Mouse (Mus musculus) neural tube, embryonic 12.5 days (tissue): Measurements from ENCODE around the gene Eif4g1. TPM values are rescaled to one million over a fixed set of nuclear protein-coding genes. Genes with fewer than 3 reads are reported as not detected.

ENCODE experiments used
- ATAC-seq: fragments of 200-750 bp; cut with Nextera tagmentation; 2 replicates; pipeline ENCODE4 v1.8.0; 2017; ENCODE audit warnings: low read depth, mild to moderate bottlenecking, moderate TSS enrichment, moderate library complexity; ENCODE audit not compliant: low FRiP score
- H3K27ac ChIP-seq: fragments of 300-500 bp; sonication (generic); 2 replicates; pipeline ENCODE4 v1.5.1; 2016
- H3K27me3 ChIP-seq: fragments of 300-500 bp; sonication (generic); replicated peaks from 2 replicates; pipeline ENCODE4 v1.6.1; 2016; ENCODE audit warnings: mild to moderate bottlenecking
- H3K36me3 ChIP-seq: fragments of 300-500 bp; sonication (generic); 2 replicates; pipeline ENCODE4 v1.6.1; 2016; ENCODE audit warnings: mild to moderate bottlenecking
- H3K4me1 ChIP-seq: fragments of 300-500 bp; sonication (generic); 2 replicates; pipeline ENCODE4 v1.6.1; 2016
- H3K4me2 ChIP-seq: fragments of 300-500 bp; sonication (generic); replicated peaks from 2 replicates; pipeline ENCODE4 v1.6.1; 2016; ENCODE audit warnings: mild to moderate bottlenecking
- H3K4me3 ChIP-seq: fragments of 300-500 bp; sonication (generic); 2 replicates; pipeline ENCODE4 v1.5.1; 2016
- H3K9ac ChIP-seq: fragments of 300-500 bp; sonication (generic); 2 replicates; pipeline ENCODE4 v1.6.1; 2016; ENCODE audit warnings: mild to moderate bottlenecking
- H3K9me3 ChIP-seq: fragments of 300-500 bp; sonication (generic); 2 replicates; pipeline ENCODE4 v1.6.1; 2016; ENCODE audit warnings: mild to moderate bottlenecking
- WGBS: fragments of 180-500 bp; shearing (Covaris S2); methylation state at CpG from one replicate; pipeline ENCODE4 v1.1.7; 2016; 5-methylcytosine and 5-hydroxymethylcytosine counted together
- polyA plus RNA-seq: library from polyadenylated mRNA; unstranded; fragments of >200 nt; fragmentation: Nextera tagmentation; extraction: Ambion mirVana; gene quantifications from 2 replicates; pipeline ENCODE4 v1.2.1, GENCODE M21; 2016

The Eif4g1 gene
- polyA plus RNA-seq, 1 experiment from 2014 or later = 183 TPM

- ATAC-seq = no peak
- Histone ChIP-seq H3K4me1 (peaks cover 23% of the 10 kb centered on the region), H3K36me3 (peaks cover 48% of the 10 kb centered on the region), H3K9me3 (no peaks in the 10 kb centered on the region), H3K27me3 (no peaks in the 10 kb centered on the region), H3K27ac (no peak overlapping the region), H3K9ac (no peak overlapping the region), H3K4me2 (no peak overlapping the region), H3K4me3 (no peak overlapping the region)
- 82% methylated on average over 9 of the region's 9 CpGs for WGBS
Observed at GRCm38 (mm10) chr16:20712190-20712589, 44.1 kb downstream of the Eif4g1 start.

- H3K9ac ChIP-seq = 0 out of 2 replicates have a peak overlapping the region, but pooled peaks have one; percentile 76
- H3K27ac ChIP-seq = no peak overlapping the region
- peak overlapping the region; percentile 86; the same call in 1 of the 2 replicates for H3K4me2 ChIP-seq
- no peaks in the 10 kb centered on the region for H3K27me3 ChIP-seq
- WGBS = 92% methylated on average over 7 of the region's 7 CpGs
- peaks cover 41% of the 10 kb centered on the region for H3K36me3 ChIP-seq
- peaks cover 23% of the 10 kb centered on the region for H3K4me1 ChIP-seq
- H3K9me3 ChIP-seq = no peaks in the 10 kb centered on the region
- no peak for ATAC-seq
- no peak overlapping the region for H3K4me3 ChIP-seq
Observed at GRCm38 (mm10) chr16:20712889-20713288, 44.8 kb downstream of the Eif4g1 start.

GRCm38 (mm10) chr16:20714307-20715080, 46.4 kb downstream of the Eif4g1 start:
- peaks cover 36% of the 10 kb centered on the region for H3K36me3 ChIP-seq
- WGBS = 23% methylated on average over 11 of the region's 11 CpGs
- H3K27me3 ChIP-seq = no peaks in the 10 kb centered on the region
- peak overlapping the region; percentile 76 for H3K9ac ChIP-seq
- no peak overlapping the region for H3K27ac ChIP-seq
- H3K4me2 ChIP-seq = peak overlapping the region; percentile 86
- H3K4me1 ChIP-seq = peaks cover 32% of the 10 kb centered on the region
- ATAC-seq = no peak
- peak overlapping the region; percentile 58 for H3K4me3 ChIP-seq
- no peaks in the 10 kb centered on the region for H3K9me3 ChIP-seq

- Histone ChIP-seq H3K27me3 (no peaks in the 10 kb centered on the region), H3K4me1 (peaks cover 32% of the 10 kb centered on the region), H3K9me3 (no peaks in the 10 kb centered on the region), H3K4me2 (peak overlapping the region; percentile 86), H3K27ac (no peak overlapping the region), H3K36me3 (peaks cover 40% of the 10 kb centered on the region), H3K4me3 (peak overlapping the region; percentile 58), H3K9ac (peak overlapping the region; percentile 76)
- WGBS = 55% methylated on average over 2 of the region's 2 CpGs
- no peak for ATAC-seq
Observed at GRCm38 (mm10) chr16:20715161-20715560, 47.0 kb downstream of the Eif4g1 start.

GRCm38 (mm10) chr16:20715566-20715965, 47.5 kb downstream of the Eif4g1 start:
- WGBS = 1% methylated on average over 12 of the region's 12 CpGs
- Histone ChIP-seq H3K27me3 (no peaks in the 10 kb centered on the region), H3K4me3 (peak overlapping the region; percentile 58), H3K36me3 (peaks cover 40% of the 10 kb centered on the region), H3K4me1 (peaks cover 32% of the 10 kb centered on the region), H3K9me3 (no peaks in the 10 kb centered on the region), H3K27ac (peak overlapping the region; percentile 74; the same call in 1 of the 2 replicates), H3K4me2 (peak overlapping the region; percentile 86), H3K9ac (peak overlapping the region; percentile 76)
- no peak; the same call in 1 of the 2 replicates for ATAC-seq

GRCm38 (mm10) chr16:20715976-20716840, 48.1 kb downstream of the Eif4g1 start:
- under 1% methylated on average over 66 of the region's 68 CpGs for WGBS
- Histone ChIP-seq H3K27me3 (no peaks in the 10 kb centered on the region), H3K4me2 (peak overlapping the region; percentile 86), H3K9me3 (no peaks in the 10 kb centered on the region), H3K4me1 (peaks cover 32% of the 10 kb centered on the region), H3K36me3 (peaks cover 40% of the 10 kb centered on the region), H3K4me3 (peak overlapping the region; percentile 58), H3K27ac (peak overlapping the region; percentile 74), H3K9ac (peak overlapping the region; percentile 76)
- ATAC-seq = peak; percentile 81

GRCm38 (mm10) chr16:20716841-20717180, 48.7 kb downstream of the Eif4g1 start:
- under 1% methylated on average over 8 of the region's 8 CpGs for WGBS
- Histone ChIP-seq H3K9me3 (no peaks in the 10 kb centered on the region), H3K4me2 (peak overlapping the region; percentile 86), H3K27ac (peak overlapping the region; percentile 74), H3K27me3 (no peaks in the 10 kb centered on the region), H3K4me1 (peaks cover 32% of the 10 kb centered on the region), H3K9ac (peak overlapping the region; percentile 76), H3K36me3 (peaks cover 40% of the 10 kb centered on the region), H3K4me3 (peak overlapping the region; percentile 58)
- ATAC-seq = no peak; the same call in none of the 2 replicates

- under 1% methylated on average over 62 of the region's 62 CpGs for WGBS
- peak; percentile 67 for ATAC-seq
Observed at GRCm38 (mm10) chr16:20717181-20717977, 49.3 kb downstream of the Eif4g1 start, which contains the start of the genes Polr2h and Clcn2. Gene Polr2h (plus strand): TSS chr16:20717665. Gene Clcn2 (minus strand): TSS chr16:20717746.

GRCm38 (mm10) chr16:20717978-20718670, 50.0 kb downstream of the Eif4g1 start:
- no peak overlapping the region for H3K27ac ChIP-seq
- WGBS = 3% methylated on average over 18 of the region's 18 CpGs
- peak; percentile 11 for ATAC-seq

More at GRCm38 (mm10) chr16:20717181-20717977, 49.3 kb downstream of the Eif4g1 start, which contains the start of the genes Polr2h and Clcn2:
- Histone ChIP-seq H3K36me3 (peaks cover 40% of the 10 kb centered on the region), H3K9ac (peak within 1 kb of the TSS; percentile 76), H3K4me1 (peaks cover 32% of the 10 kb centered on the region), H3K9me3 (no peaks in the 10 kb centered on the region), H3K27ac (peak within 1 kb of the TSS; percentile 74), H3K27me3 (no peaks in the 10 kb centered on the region), H3K4me2 (peak within 1 kb of the TSS; percentile 86), H3K4me3 (peak within 1 kb of the TSS; percentile 58)

GRCm38 (mm10) chr16:20721808-20722207, 53.7 kb downstream of the Eif4g1 start:
- ATAC-seq = no peak
- H3K36me3 ChIP-seq = peaks cover 30% of the 10 kb centered on the region
- 88% methylated on average over 10 of the region's 10 CpGs for WGBS
- H3K9ac ChIP-seq = no peak overlapping the region
- peaks cover 10% of the 10 kb centered on the region for H3K4me1 ChIP-seq
- no peaks in the 10 kb centered on the region for H3K27me3 ChIP-seq
- H3K4me3 ChIP-seq = no peak overlapping the region
- no peaks in the 10 kb centered on the region for H3K9me3 ChIP-seq
- no peak overlapping the region for H3K27ac ChIP-seq
- H3K4me2 ChIP-seq = no peak overlapping the region

More at GRCm38 (mm10) chr16:20717978-20718670, 50.0 kb downstream of the Eif4g1 start:
- Histone ChIP-seq H3K9me3 (no peaks in the 10 kb centered on the region), H3K4me2 (peak overlapping the region; percentile 86), H3K4me1 (peaks cover 32% of the 10 kb centered on the region), H3K27me3 (no peaks in the 10 kb centered on the region), H3K9ac (peak overlapping the region; percentile 76), H3K4me3 (peak overlapping the region; percentile 58), H3K36me3 (peaks cover 37% of the 10 kb centered on the region)

- no peak for ATAC-seq
- peaks cover 30% of the 10 kb centered on the region for H3K36me3 ChIP-seq
Observed at GRCm38 (mm10) chr16:20722736-20723135, 54.6 kb downstream of the Eif4g1 start.

More at GRCm38 (mm10) chr16:20722736-20723135, 54.6 kb downstream of the Eif4g1 start:
- 85% methylated on average over 4 of the region's 4 CpGs for WGBS
- H3K4me1 ChIP-seq = peaks cover 10% of the 10 kb centered on the region
- H3K27me3 ChIP-seq = no peaks in the 10 kb centered on the region
- no peak overlapping the region for H3K4me3 ChIP-seq
- no peak overlapping the region for H3K27ac ChIP-seq
- no peaks in the 10 kb centered on the region for H3K9me3 ChIP-seq
- no peak overlapping the region for H3K4me2 ChIP-seq
- no peak overlapping the region for H3K9ac ChIP-seq
